Mouse (Mus musculus) hindbrain, embryonic 11.5 days (tissue): Measurements from ENCODE around the gene Gdpd4. TPM values are rescaled to one million over a fixed set of nuclear protein-coding genes. Genes with fewer than 3 reads are reported as not detected.
A peak's percentile ranks its signal among the peaks of the same experiment; 100 is the strongest.

ENCODE experiments used
- ATAC-seq: fragments of 200-750 bp; cut with Nextera tagmentation; 2 replicates; pipeline ENCODE4 v1.8.0; 2017; ENCODE audit warnings: mild to moderate bottlenecking, moderate TSS enrichment, moderate library complexity; ENCODE audit not compliant: low FRiP score
- DNase-seq: peaks from one replicate; pipeline ENCODE4 v3.0.0-alpha.2; 2015; ENCODE audit warnings: low spot score
- H3K27ac ChIP-seq: fragments of 300-500 bp; sonication (generic); 2 replicates; pipeline ENCODE4 v1.5.1; 2014; ENCODE audit warnings: mild to moderate bottlenecking, low read depth, low read length
- H3K27me3 ChIP-seq: fragments of 300-500 bp; sonication (generic); 2 replicates; pipeline ENCODE4 v1.6.1; 2014; ENCODE audit warnings: mild to moderate bottlenecking, low read length, moderate library complexity, mixed read lengths; ENCODE audit not compliant: control insufficient read depth, insufficient read depth
- H3K36me3 ChIP-seq: fragments of 300-500 bp; sonication (generic); 2 replicates; pipeline ENCODE4 v1.6.1; 2014; ENCODE audit warnings: mild to moderate bottlenecking, low read length, moderate library complexity, mixed read lengths; ENCODE audit not compliant: control insufficient read depth, insufficient read depth
- H3K4me1 ChIP-seq: fragments of 300-500 bp; sonication (generic); replicated peaks from 2 replicates; pipeline ENCODE4 v1.6.1; 2014; ENCODE audit warnings: low read length, mixed read lengths; ENCODE audit not compliant: control insufficient read depth, insufficient read depth
- H3K4me2 ChIP-seq: fragments of 300-500 bp; sonication (generic); replicated peaks from 2 replicates; pipeline ENCODE4 v1.6.1; 2014; ENCODE audit warnings: mild to moderate bottlenecking, low read depth, low read length
- H3K4me3 ChIP-seq: fragments of 300-500 bp; sonication (generic); 2 replicates; pipeline ENCODE4 v1.5.1; 2014; ENCODE audit warnings: low read depth, low read length
- H3K9ac ChIP-seq: fragments of 300-500 bp; sonication (generic); 2 replicates; pipeline ENCODE4 v1.6.1; 2014; ENCODE audit warnings: low read depth, low read length
- H3K9me3 ChIP-seq: fragments of 300-500 bp; sonication (generic); 2 replicates; pipeline ENCODE4 v1.6.1; 2016; ENCODE audit warnings: low read length; ENCODE audit not compliant: control insufficient read depth
- WGBS: fragments of 180-500 bp; shearing (Covaris S2); extraction: QIAGEN DNeasy Blood & Tissue Kit; methylation state at CpG from one replicate; pipeline ENCODE4 v1.1.7; 2014; 5-methylcytosine and 5-hydroxymethylcytosine counted together
- polyA plus RNA-seq: library from polyadenylated mRNA; unstranded; fragments of >200 nt; fragmentation: Nextera tagmentation; extraction: Ambion mirVana; gene quantifications from 2 replicates; pipeline ENCODE4 v1.2.1, GENCODE M21; 2014

Gene Gdpd4
- polyA plus RNA-seq, 1 experiment from 2014 or later: not detected

GRCm38 (mm10) chr7:97972486-97972885 is 52.7 kb downstream of the Gdpd4 start:
- H3K4me1 ChIP-seq: no peaks in the 10 kb centered on the region
- ATAC-seq: no peak
- no peaks in the 10 kb centered on the region for H3K9me3 ChIP-seq
- no peak overlapping the region for H3K9ac ChIP-seq
- WGBS: 17% methylated on average over 4 of the region's 4 CpGs
- H3K36me3 ChIP-seq: no peaks in the 10 kb centered on the region
- no peak for DNase-seq
- H3K27ac ChIP-seq: no peak overlapping the region
- H3K27me3 ChIP-seq: no peaks in the 10 kb centered on the region
- H3K4me2 ChIP-seq: no peak overlapping the region
- no peak overlapping the region for H3K4me3 ChIP-seq

- Histone ChIP-seq H3K27ac (no peak overlapping the region), H3K36me3 (no peaks in the 10 kb centered on the region), H3K9ac (no peak overlapping the region), H3K4me2 (no peak overlapping the region), H3K4me1 (no peaks in the 10 kb centered on the region), H3K9me3 (no peaks in the 10 kb centered on the region), H3K27me3 (no peaks in the 10 kb centered on the region), H3K4me3 (no peak overlapping the region)
- DNase-seq (peak; percentile 59), ATAC-seq (no peak)
- WGBS: 39% methylated on average over 1 of the region's 1 CpGs
Measured at GRCm38 (mm10) chr7:97977463-97977862, 57.7 kb downstream of the Gdpd4 start.

GRCm38 (mm10) chr7:97984108-97984834 is 64.5 kb downstream of the Gdpd4 start:
- H3K27me3 ChIP-seq: no peaks in the 10 kb centered on the region
- no peak overlapping the region for H3K4me2 ChIP-seq
- H3K9ac ChIP-seq: no peak overlapping the region
- H3K36me3 ChIP-seq: no peaks in the 10 kb centered on the region
- no peak overlapping the region for H3K4me3 ChIP-seq
- no peaks in the 10 kb centered on the region for H3K9me3 ChIP-seq
- H3K4me1 ChIP-seq: no peaks in the 10 kb centered on the region
- DNase-seq (peak; percentile 69), ATAC-seq (no peak)
- H3K27ac ChIP-seq: no peak overlapping the region
- WGBS: 56% methylated on average over 13 of the region's 13 CpGs

- Histone ChIP-seq H3K9me3 (no peaks in the 10 kb centered on the region), H3K4me3 (no peak overlapping the region), H3K27ac (no peak overlapping the region), H3K27me3 (no peaks in the 10 kb centered on the region), H3K36me3 (no peaks in the 10 kb centered on the region), H3K4me2 (no peak overlapping the region), H3K9ac (no peak overlapping the region), H3K4me1 (no peaks in the 10 kb centered on the region)
- no peak for ATAC-seq
- no peak for DNase-seq
- 82% methylated on average over 7 of the region's 7 CpGs for WGBS
Measured at GRCm38 (mm10) chr7:98002617-98003016, 82.9 kb downstream of the Gdpd4 start.

- no peaks in the 10 kb centered on the region for H3K27me3 ChIP-seq
- H3K9ac ChIP-seq: no peak overlapping the region
- ATAC-seq (no peak), DNase-seq (no peak)
- H3K27ac ChIP-seq: no peak overlapping the region
- H3K4me3 ChIP-seq: no peak overlapping the region
- H3K9me3 ChIP-seq: no peaks in the 10 kb centered on the region
- H3K4me2 ChIP-seq: no peak overlapping the region
- no peaks in the 10 kb centered on the region for H3K36me3 ChIP-seq
- WGBS: 80% methylated on average over 9 of the region's 9 CpGs
- H3K4me1 ChIP-seq: no peaks in the 10 kb centered on the region
Measured at GRCm38 (mm10) chr7:98048101-98048824, 128.5 kb downstream of the Gdpd4 start.

- H3K4me1 ChIP-seq: no peaks in the 10 kb centered on the region
- H3K27me3 ChIP-seq: no peaks in the 10 kb centered on the region
- ATAC-seq (no peak), DNase-seq (peak; percentile 77)
- H3K4me2 ChIP-seq: no peak overlapping the region
- H3K9ac ChIP-seq: no peak overlapping the region
- H3K36me3 ChIP-seq: no peaks in the 10 kb centered on the region
- WGBS: 16% methylated on average over 8 of the region's 8 CpGs
- H3K9me3 ChIP-seq: no peaks in the 10 kb centered on the region
- no peak overlapping the region for H3K4me3 ChIP-seq
- no peak overlapping the region for H3K27ac ChIP-seq
Measured at GRCm38 (mm10) chr7:98051980-98052379, 132.2 kb downstream of the Gdpd4 start.

GRCm38 (mm10) chr7:98054461-98054860 is 134.7 kb downstream of the Gdpd4 start:
- H3K27ac ChIP-seq: no peak overlapping the region
- H3K36me3 ChIP-seq: no peaks in the 10 kb centered on the region
- H3K4me3 ChIP-seq: no peak overlapping the region
- H3K9me3 ChIP-seq: no peaks in the 10 kb centered on the region
- no peaks in the 10 kb centered on the region for H3K4me1 ChIP-seq
- H3K27me3 ChIP-seq: no peaks in the 10 kb centered on the region
- H3K9ac ChIP-seq: no peak overlapping the region
- no peak for DNase-seq
- no peak overlapping the region for H3K4me2 ChIP-seq
- ATAC-seq: no peak
- WGBS: 87% methylated on average over 9 of the region's 9 CpGs

- Histone ChIP-seq H3K4me2 (no peak overlapping the region), H3K9me3 (no peaks in the 10 kb centered on the region), H3K4me1 (no peaks in the 10 kb centered on the region), H3K36me3 (no peaks in the 10 kb centered on the region), H3K9ac (no peak overlapping the region), H3K27ac (no peak overlapping the region), H3K4me3 (no peak overlapping the region), H3K27me3 (no peaks in the 10 kb centered on the region)
- 92% methylated on average over 8 of the region's 8 CpGs for WGBS
- ATAC-seq: no peak
- DNase-seq: no peak
Measured at GRCm38 (mm10) chr7:98054942-98055341, 135.2 kb downstream of the Gdpd4 start.

GRCm38 (mm10) chr7:98066229-98066628 is 146.5 kb downstream of the Gdpd4 start:
- no peaks in the 10 kb centered on the region for H3K27me3 ChIP-seq
- WGBS: 86% methylated on average over 11 of the region's 11 CpGs
- no peak for ATAC-seq

More at GRCm38 (mm10) chr7:98066229-98066628, 146.5 kb downstream of the Gdpd4 start:
- no peak overlapping the region for H3K4me2 ChIP-seq
- no peaks in the 10 kb centered on the region for H3K4me1 ChIP-seq
- DNase-seq: no peak
- no peaks in the 10 kb centered on the region for H3K36me3 ChIP-seq
- H3K9me3 ChIP-seq: no peaks in the 10 kb centered on the region
- H3K4me3 ChIP-seq: no peak overlapping the region
- no peak overlapping the region for H3K27ac ChIP-seq
- no peak overlapping the region for H3K9ac ChIP-seq
